Mouse (Mus musculus) brain, embryonic 14.5 days (tissue): ENCODE results near the gene Apaf1.

Experiments
- CTCF ChIP-seq: fragments of 200-500 bp; IDR thresholded peaks from 2 replicates; pipeline ENCODE4 v1.5.1; 2012; ENCODE audit warnings: inconsistent platforms, mild to moderate bottlenecking, moderate library complexity, borderline replicate concordance; ENCODE audit not compliant: insufficient read depth, insufficient read length; ENCODE audit errors: extremely low read depth
- POLR2A ChIP-seq: fragments of 200-500 bp; IDR thresholded peaks from 2 replicates; pipeline ENCODE4 v1.6.1; 2012; ENCODE audit warnings: mild to moderate bottlenecking, inconsistent platforms, borderline replicate concordance; ENCODE audit not compliant: poor library complexity, insufficient read depth, insufficient read length, severe bottlenecking; ENCODE audit errors: extremely low read depth

GRCm38 (mm10) chr10:91094251-91095104, 11.9 kb upstream of the Apaf1 start:
- TF ChIP-seq POLR2A (no peak), CTCF (no peak)
